Mouse (Mus musculus) cerebral cortex, adult 2 months (tissue): ENCODE measurements around the gene Slc35f4.

Source experiments
- WGBS: fragments of 180-500 bp; shearing (Covaris S2); methylation state at CpG from one replicate; pipeline ENCODE4 v1.1.7; 2018; 5-methylcytosine and 5-hydroxymethylcytosine counted together

Slc35f4 gene

GRCm38 (mm10) chr14:49525931-49526291, at the start of gene Slc35f4:
Gene Slc35f4 (minus strand): TSS chr14:49526046.
- WGBS = 7% methylated on average over 6 of the region's 6 CpGs

GRCm38 (mm10) chr14:49560706-49561105, 34.9 kb upstream of the Slc35f4 start:
- WGBS = 77% methylated on average over 2 of the region's 2 CpGs

DNA sequence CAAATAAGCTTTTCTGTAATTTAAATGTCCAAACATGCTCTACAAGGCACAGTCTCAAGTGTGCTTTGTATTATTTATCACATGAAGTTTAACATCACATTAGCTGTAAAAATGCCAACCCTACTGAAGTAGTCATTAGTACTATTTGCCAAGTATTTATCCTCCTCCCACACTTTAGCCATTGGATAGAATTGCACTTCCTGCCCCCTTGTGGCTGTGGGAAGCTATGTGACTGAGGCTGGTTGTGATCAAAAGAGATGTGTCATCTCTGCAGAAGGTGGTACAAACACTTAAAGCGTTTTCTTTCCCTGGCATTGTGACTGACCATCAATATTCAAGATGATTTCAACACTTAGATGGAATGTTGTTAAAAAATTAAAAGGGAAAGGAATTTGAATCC, 14.3 kb upstream of the Slc35f4 start:
- WGBS = 46% methylated on average over 1 of the region's 1 CpGs

GRCm38 (mm10) chr14:49525176-49525930, 493 bp downstream of the Slc35f4 start:
- WGBS = 2% methylated on average over 63 of the region's 63 CpGs

DNA sequence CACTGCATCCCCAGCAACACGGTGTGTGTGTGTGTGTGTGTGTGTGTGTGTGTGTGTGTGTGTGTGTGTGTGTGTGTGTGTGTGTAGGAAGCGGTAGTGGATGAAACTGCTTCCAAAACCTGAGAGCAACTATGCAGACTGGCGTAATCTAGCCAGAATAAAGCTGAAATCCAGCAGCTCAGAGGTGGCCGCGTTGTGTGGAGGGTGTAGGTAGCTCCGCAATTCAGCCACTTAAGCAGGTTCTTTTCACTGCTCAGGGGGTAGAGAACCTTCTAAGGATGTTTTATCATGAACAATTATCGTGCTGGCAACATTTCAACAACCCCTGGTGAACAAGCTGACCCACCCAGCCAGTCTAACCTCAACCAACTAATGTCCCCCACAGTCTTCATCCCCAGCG, 1.2 kb downstream of the Slc35f4 start:
- 36% methylated on average over 7 of the region's 8 CpGs for WGBS

DNA sequence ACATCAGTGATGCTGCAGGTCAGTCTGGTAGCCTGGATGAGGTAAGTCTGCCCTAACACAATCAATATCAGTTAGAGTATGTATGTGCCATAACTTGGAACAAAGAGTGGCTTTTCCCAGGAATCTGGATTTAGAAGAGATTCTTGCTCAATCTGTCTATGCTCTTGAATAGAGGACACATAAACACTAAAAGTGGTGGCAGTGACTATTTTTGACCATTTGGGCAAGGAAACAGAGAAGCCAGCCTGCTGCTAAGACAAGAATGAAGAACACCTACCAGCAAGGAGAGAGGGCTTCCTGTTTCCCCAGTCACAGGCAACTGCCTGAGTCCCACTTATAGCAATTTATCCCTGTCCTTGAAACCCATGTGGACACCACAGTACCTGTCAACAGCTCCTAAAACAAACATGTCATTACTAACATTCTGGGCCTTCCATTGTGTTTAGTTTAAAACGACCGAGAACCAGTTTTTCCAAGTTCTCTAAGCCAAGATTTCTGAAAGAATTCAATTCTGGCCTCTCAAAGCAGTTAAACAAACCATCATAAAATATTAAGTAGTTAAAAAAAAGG, 10.7 kb downstream of the Slc35f4 start:
- 59% methylated on average over 2 of the region's 2 CpGs for WGBS

DNA sequence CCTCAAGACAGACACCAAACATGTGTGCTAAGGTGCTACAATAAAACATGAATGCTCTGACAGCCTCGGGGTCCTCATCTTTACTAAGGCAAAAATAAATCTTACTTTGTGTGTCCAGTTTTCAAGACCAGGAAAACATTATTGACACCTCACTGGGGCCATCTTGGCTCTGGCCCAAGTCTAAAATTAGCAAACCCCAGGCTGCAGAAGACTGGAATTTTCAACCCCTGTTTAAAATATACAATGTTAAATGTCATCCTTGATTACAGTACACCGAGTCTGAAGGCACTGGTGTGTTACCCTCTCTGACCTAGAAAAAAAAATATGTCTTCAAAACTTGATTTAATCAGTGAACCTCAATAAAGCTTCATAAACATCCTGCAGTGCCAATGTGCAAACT, 11.7 kb downstream of the Slc35f4 start:
- WGBS = 63% methylated on average over 2 of the region's 2 CpGs

- 34% methylated on average over 1 of the region's 1 CpGs for WGBS
Measured at GRCm38 (mm10) chr14:49495192-49495591, 30.7 kb downstream of the Slc35f4 start.

DNA sequence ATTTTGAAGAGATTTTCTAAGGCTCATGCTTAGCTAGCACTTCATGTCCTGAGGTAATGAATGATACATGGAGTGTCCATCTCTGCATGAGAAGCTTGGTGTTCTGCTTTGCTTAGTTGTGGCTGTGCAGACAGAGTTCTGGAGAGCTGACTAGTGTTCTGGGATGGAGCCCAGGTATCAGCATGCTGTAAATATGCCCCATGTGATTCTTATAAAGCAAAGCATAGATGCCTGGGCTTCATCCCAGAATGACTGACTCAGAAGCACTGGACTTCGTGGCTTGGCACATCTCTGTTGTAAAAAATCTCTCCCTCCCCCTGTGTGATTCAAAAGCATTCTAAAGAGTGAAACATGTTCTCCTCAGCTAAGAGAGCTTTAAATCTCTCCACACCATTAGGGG, 32.1 kb downstream of the Slc35f4 start:
- 21% methylated on average over 1 of the region's 1 CpGs for WGBS

GRCm38 (mm10) chr14:49492506-49492905, 33.3 kb downstream of the Slc35f4 start:
- 53% methylated on average over 3 of the region's 3 CpGs for WGBS

GRCm38 (mm10) chr14:49476602-49477001, 49.2 kb downstream of the Slc35f4 start:
- 60% methylated on average over 2 of the region's 2 CpGs for WGBS

- 66% methylated on average over 2 of the region's 2 CpGs for WGBS
Measured at GRCm38 (mm10) chr14:49461761-49462160, 64.1 kb downstream of the Slc35f4 start.

DNA sequence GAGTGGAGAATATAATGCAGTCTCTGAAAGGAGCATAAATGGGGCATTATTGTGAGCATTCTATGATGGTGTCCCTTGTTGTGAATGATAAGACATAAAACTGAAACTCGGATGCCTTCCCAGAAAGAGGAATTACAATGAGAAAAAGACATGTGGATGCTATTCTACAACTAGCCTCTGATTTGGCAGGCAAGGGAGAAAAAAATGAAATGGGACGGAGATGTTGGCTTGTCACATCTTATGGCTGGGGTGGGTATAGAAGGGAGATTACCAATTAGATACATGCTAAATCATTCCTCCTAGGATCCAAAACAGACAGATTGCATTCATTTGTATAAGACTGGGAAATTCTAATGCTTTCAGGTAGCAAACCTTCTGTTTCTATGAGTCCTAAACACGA, 65.0 kb downstream of the Slc35f4 start:
- 48% methylated on average over 3 of the region's 3 CpGs for WGBS

GRCm38 (mm10) chr14:49454283-49454914, 71.4 kb downstream of the Slc35f4 start:
- WGBS = 83% methylated on average over 6 of the region's 6 CpGs

GRCm38 (mm10) chr14:49453782-49454181, 72.1 kb downstream of the Slc35f4 start:
- WGBS = 56% methylated on average over 3 of the region's 3 CpGs

DNA sequence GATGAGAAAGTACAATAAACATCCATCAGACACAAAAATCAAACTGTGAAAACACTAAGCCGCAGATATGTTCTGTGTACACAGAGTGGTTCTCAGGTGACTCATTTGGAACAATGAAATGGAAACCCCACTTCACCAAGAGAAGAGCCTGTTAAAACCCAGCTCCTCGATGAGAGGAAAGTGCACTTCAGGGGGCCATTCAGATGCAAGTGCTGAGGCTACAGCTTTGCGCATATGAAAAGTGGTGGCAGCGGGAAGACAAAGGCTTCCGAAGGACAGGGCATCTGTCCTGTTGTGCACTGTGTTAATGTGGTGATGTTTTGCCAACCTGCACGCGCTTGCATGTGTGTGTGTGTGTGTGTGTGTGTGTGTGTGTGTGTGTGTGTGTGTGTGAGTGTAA, 78.2 kb downstream of the Slc35f4 start:
- WGBS = 61% methylated on average over 7 of the region's 7 CpGs

DNA sequence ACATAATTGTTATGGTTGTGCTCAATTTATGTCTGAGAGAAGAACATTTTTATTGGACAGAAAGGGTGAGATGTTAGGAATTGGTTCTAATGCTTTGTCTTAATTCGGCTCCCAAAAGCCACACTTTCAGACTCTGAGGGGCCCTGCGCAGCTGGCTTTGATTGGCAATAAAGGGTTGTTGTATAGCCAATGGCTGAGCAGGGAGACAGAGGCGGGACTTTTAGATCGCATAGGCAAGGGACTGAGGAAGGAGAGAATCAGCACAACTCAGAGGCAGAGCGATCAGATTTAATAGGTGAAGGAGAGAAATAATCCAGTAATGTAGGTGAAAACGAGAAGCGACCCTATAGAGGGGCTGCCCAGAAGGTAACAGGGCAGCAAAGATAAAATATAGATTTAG, 79.4 kb downstream of the Slc35f4 start:
- WGBS = 71% methylated on average over 7 of the region's 7 CpGs

DNA sequence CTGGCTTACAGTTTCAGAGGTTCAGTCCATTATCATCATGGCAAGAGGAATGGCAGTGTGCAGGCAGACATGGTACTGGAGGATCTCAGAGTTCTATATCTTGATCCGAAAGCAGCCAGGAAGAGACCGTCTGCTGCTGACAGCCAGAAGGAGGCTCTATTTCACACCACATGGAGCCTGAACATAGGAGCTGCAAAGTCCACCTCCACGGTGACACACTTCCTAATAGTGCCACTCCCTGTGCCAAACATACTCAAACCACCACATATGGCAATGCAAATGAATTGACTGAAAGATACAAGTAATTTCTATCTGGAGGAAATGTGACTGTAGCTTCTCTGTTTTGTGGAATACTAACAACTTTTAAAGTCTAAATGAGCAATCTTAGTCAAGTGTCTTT, 89.0 kb downstream of the Slc35f4 start:
- 57% methylated on average over 3 of the region's 3 CpGs for WGBS

DNA sequence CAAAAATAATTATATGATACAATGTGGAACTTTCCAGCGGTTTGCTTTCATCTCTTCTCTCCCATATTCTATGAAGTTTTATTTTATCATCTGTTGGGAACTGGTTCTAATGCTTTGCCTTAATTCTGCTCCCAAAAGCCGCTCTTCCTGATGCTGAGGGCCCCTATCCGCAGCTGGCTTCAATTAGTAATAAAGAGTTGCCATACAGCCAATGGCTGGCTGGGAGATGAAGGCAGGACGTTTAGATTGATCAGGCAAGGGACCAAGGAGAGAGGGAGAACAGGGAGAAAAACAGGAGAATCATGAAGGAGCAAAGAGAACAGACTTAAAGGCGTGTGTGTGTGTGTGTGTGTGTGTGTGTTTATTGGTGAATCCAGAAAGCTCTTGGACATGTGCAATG, 94.0 kb downstream of the Slc35f4 start:
- WGBS = 79% methylated on average over 5 of the region's 5 CpGs

- WGBS = 44% methylated on average over 1 of the region's 1 CpGs
Measured at GRCm38 (mm10) chr14:49392482-49392881, 133.4 kb downstream of the Slc35f4 start.

- 67% methylated on average over 2 of the region's 2 CpGs for WGBS
Measured at GRCm38 (mm10) chr14:49362161-49362560, 163.7 kb downstream of the Slc35f4 start.

GRCm38 (mm10) chr14:49348897-49349250, 177.0 kb downstream of the Slc35f4 start:
- 60% methylated on average over 1 of the region's 1 CpGs for WGBS

DNA sequence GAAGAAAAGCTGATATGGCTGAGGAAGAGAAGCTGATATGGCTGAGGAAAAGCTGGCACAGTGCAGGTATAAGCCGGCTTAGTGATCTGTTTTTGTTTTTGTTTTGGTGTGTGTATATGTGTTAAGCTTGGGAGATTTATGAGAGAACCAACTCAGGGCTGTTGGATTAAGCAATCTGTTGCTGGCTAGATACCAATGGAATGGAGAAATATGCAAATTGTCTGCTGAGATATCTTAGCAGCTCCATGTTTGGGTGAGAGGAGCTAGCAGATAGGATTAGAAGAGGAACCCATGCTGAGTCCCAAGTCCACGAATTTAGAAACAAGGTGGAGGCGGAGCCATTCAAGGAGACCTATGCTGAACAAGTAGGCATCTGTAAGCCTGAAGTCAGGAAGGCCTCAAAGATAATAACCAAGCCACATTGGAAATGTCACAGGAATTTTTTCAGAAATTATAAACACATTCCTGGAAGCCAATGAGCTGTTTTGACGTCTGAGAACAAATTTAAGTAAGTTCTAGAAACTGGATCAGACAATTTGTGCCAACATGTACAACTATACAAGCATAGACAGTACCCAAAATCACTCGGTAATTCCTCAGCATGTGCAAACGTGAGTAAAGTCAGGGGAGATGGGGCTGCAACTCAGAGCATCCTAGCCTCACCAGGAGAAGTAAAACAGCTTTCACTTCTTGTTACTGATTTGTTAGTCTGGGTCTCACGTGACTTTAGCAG, 177.5 kb downstream of the Slc35f4 start:
- WGBS = 38% methylated on average over 7 of the region's 7 CpGs
